Mouse (Mus musculus) MEL-GATA-1-ER (cell line): ENCODE results near the gene Tbrg4.
"Not testable (repeated sequence)": the region's sequence is repeated elsewhere in the genome, so short reads cannot be mapped to it uniquely, and the experiment has no call there.

ENCODE experiments used
- DNase-seq: peaks from one replicate; pipeline ENCODE4 v3.0.0-alpha.2; 2012; ENCODE audit warnings: low read depth; ENCODE audit errors: extremely low read depth

The Tbrg4 gene

GRCm38 (mm10) chr11:6625478-6626387 is at the start of gene Tbrg4:
Tbrg4 (minus strand) TSS chr11:6626067.
- DNase-seq: peak; percentile 81

- no peak for DNase-seq
These were observed 49.5 kb upstream of the Tbrg4 start for GRCm38 (mm10) chr11:6675402-6675801.

GRCm38 (mm10) chr11:6674701-6675100 is 48.8 kb upstream of the Tbrg4 start:
- no peak for DNase-seq

- no peak for DNase-seq
These were observed 45.0 kb upstream of the Tbrg4 start for GRCm38 (mm10) chr11:6670826-6671225.

GRCm38 (mm10) chr11:6670044-6670443 is 44.2 kb upstream of the Tbrg4 start:
- DNase-seq: no peak

- DNase-seq: no peak
These were observed 43.2 kb upstream of the Tbrg4 start for GRCm38 (mm10) chr11:6669041-6669440.

GRCm38 (mm10) chr11:6666634-6667033 is 40.8 kb upstream of the Tbrg4 start:
- DNase-seq: no peak

GRCm38 (mm10) chr11:6661206-6661605 is 35.3 kb upstream of the Tbrg4 start:
- DNase-seq: no peak

GRCm38 (mm10) chr11:6658271-6658670 is 32.4 kb upstream of the Tbrg4 start, which contains the start of gene Ramp3:
Ramp3 (plus strand) TSS chr11:6658521.
- no peak for DNase-seq

- peak; percentile 53 for DNase-seq
These were observed 29.0 kb upstream of the Tbrg4 start for GRCm38 (mm10) chr11:6654903-6655302.

- DNase-seq: not testable (repeated sequence)
These were observed 27.1 kb upstream of the Tbrg4 start for GRCm38 (mm10) chr11:6652978-6653377.

- DNase-seq: no peak
These were observed 24.7 kb upstream of the Tbrg4 start for GRCm38 (mm10) chr11:6650519-6650918.

GRCm38 (mm10) chr11:6647831-6648724 is 22.2 kb upstream of the Tbrg4 start:
- DNase-seq: no peak

- DNase-seq: no peak
These were observed 18.7 kb upstream of the Tbrg4 start for GRCm38 (mm10) chr11:6644566-6644965.

GRCm38 (mm10) chr11:6639072-6639471 is 13.2 kb upstream of the Tbrg4 start:
- no peak for DNase-seq

GRCm38 (mm10) chr11:6638537-6638936 is 12.7 kb upstream of the Tbrg4 start, which contains the start of gene Wap:
Wap (minus strand) TSS chr11:6638637.
- DNase-seq: no peak

GRCm38 (mm10) chr11:6636150-6636549 is 10.3 kb upstream of the Tbrg4 start:
- DNase-seq: no peak

- DNase-seq: peak; percentile 58
These were observed 3.8 kb upstream of the Tbrg4 start for GRCm38 (mm10) chr11:6629655-6630054.

GRCm38 (mm10) chr11:6628568-6628967 is 2.7 kb upstream of the Tbrg4 start:
- no peak for DNase-seq

- DNase-seq: peak; percentile 95
These were observed 1.9 kb upstream of the Tbrg4 start for GRCm38 (mm10) chr11:6627731-6628130.

GRCm38 (mm10) chr11:6626388-6626772 is 513 bp upstream of the Tbrg4 start:
- no peak for DNase-seq
